Mouse (Mus musculus) mature B cell (primary cell): ENCODE results near the gene Hpn.

Source experiments
- in situ Hi-C: fragments of 300-500 bp; cut with MboI; formaldehyde crosslinking; loops from 2 replicates; pipeline ENCODE4 v1.14.3; 2019

The Hpn gene

DNA sequence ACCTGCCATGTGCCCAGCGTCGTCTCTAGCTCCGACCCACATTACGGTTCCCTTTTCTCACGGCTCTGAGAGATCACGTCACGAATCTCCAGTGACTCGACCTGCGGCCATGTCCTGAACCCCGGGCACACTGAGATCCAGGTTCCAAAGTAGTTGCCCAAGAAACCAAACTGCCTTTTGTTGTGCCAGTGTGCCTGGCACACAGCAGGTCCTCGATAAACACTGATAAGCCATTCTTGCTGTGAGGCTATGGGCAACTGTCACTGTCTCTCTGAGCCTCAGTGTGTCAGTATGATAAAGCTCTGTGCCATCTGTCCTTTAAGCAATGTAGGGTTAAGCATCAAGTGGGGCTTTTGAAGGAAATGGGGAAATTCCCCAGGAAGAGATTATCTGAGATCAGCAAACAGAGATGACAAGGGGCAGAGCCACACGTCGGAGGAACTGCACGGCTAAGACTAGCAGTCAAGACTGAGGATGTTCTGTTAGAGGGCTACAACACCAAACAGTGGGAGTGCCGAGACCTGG lies 4.2 kb downstream of the Hpn start:
- in situ Hi-C loops: no loop called here

DNA sequence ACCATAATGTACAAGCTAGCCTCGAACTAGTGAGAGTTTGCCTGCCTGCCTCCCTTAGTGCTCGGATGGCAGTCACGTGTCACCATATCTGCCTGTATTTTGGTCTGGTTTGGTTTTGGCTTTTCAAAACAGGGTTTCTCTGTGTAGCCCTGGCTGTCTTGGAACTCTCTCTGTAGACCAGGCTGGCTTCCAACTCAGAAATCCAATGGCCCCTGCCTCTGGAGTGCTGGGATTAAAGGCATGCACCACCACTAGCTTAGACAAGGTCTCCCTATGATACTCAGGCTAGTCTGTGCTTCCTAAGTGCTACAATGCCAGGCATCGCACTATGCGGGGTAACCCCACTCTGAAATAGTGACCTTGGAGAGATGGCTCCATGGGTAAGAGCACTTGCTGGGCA lies 5.3 kb downstream of the Hpn start:
- in situ Hi-C loops: no loop called here

DNA sequence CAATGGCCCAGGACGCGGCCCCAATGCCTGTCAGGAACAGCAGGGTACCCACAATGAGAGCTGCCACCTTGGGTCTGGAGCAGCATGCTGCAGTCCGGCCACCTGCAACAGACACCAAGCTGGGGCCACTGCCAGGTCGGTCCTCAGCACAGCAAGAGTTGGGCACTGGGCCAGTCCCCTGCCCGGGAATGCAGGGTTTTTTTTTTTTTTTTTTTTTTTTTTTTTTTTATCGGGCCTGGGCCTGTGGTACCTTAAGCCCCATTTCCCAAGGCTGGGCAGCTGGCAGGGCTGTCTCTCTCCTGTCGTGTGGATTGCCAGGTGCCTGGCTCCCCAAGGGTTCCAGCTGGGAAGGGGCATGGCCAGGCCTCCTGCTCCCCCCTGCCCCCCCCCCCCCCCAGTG lies 6.0 kb downstream of the Hpn start:
- in situ Hi-C loops: no loop called here

DNA sequence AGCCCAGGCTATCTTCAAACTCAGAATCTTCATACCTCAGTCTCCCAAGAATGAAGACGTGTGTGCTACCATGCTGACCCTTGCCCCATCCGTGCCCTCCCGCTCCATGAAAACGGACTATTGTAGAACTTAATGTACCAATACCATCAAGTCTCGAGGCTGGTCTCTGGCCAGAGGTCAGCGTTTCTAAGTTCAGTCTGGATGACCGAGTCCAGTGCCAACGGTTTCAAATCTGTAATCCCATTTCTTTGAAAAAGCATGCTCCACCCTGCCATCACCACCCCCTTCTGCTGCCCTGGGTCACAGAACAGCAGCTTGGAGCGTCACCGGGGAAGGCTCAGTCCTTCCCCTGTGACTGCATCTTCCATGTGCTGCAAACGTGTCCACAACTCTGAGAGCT lies 7.3 kb downstream of the Hpn start:
- in situ Hi-C loops: no loop called here

GRCm38 (mm10) chr7:31106166-31106565 lies 8.9 kb downstream of the Hpn start:
- in situ Hi-C loops: no loop called here

GRCm38 (mm10) chr7:31105061-31105768 lies 9.9 kb downstream of the Hpn start:
- in situ Hi-C loops: no loop called here

GRCm38 (mm10) chr7:31100786-31101185 lies 14.3 kb downstream of the Hpn start:
- in situ Hi-C loops: no loop called here

DNA sequence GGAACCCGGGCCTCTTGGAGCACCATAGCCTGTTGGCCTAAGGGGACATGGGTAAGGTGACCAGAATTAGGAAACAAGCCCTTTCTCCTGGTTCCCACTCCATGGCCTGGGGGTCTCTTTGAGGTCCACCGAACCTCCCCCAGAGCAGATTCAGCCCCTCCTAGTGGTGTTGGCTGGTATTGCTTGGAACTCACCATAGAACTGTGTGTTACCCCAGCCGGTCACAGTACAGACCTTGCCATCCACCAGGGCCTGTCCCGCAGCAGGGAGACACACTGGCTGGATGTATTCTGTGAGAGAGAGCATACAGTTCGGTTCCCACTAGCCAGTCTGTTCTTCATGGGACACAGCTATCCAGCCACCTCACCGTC lies 15.5 kb downstream of the Hpn start:
- in situ Hi-C loops: loop anchor here (5.0 kb wide), 1 partner anchor 42 kb away; the partner anchor contains the start of genes Fxyd1 and Lgi4

DNA sequence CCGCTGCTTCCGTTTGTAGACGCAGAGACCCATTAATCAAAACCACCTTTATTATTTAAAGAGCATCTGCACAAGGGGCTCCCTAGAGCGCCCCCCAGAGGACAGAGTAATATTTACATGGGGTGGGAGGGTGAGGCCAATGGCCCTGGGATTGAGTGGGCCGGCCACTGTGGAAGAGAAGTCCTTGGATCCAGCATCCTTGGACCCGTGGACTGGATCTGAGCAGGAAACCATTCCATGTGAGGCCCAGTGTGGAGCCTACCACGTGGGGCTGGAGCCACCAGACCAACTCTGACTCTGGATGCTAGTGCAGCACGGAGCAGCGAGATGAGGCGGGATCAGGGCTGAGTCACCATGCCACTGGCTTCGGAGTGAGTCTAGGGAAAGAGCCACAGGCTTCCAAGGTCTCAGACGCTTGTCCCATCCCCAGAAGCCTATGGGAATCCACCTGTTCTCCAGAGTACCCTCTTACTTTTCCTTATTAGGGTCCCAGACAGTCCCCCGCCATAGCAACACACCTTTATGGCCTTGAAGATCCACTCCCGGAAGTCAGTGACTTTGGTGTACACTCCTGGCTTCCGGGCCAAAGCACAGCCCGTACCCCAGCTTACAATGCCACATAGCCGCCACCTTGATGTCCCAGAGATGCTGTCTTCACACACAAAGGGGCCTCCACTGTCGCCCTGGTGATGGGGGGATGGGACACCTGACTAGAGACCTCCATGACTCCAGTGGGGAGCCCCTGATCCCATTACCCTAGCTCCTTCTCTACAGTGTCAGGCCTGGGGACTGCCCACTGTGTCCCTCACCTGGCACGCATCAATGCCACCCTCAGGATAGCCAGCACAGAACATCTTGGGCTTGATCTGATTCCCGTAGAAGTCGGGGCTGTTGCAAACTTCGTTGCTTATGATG lies 16.1 kb downstream of the Hpn start:
- in situ Hi-C loops: loop anchor here (5.0 kb wide), 1 partner anchor 42 kb away; the partner anchor contains the start of genes Fxyd1 and Lgi4

DNA sequence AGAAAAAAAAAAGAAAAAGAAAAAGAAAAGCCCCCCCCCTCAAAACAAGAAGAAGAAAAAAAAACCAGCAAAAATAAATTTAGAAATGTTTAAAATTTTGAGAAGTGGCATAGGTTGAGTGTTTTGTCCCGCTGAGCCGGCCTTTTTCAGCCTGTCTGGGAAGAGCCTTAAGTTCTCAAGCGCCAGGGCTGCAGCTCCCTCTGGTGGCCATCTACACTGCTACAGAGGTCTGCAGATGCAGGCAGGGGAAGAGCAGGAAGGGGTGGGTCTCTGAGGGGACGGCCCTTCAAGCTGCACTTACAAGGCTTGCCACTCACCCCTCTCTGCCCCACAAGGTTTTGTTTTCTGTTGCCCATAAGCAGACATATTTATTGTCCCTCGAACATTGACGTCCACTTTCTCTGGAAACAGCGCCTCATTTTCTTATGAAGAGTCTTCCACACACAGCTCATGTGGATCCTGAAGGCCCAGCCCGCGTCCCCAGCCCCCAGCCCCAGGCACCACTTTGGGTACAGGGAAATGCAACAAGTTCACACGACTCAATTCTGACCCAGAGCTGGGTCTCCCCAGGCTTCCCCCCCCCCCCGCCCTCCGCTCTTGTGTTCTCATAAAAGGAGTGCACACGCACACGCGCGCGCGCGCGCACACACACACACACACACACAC lies 17.4 kb downstream of the Hpn start:
- in situ Hi-C loops: loop anchor here (5.0 kb wide), 1 partner anchor 40 kb away; the partner anchor contains the start of genes Fxyd1 and Lgi4

DNA sequence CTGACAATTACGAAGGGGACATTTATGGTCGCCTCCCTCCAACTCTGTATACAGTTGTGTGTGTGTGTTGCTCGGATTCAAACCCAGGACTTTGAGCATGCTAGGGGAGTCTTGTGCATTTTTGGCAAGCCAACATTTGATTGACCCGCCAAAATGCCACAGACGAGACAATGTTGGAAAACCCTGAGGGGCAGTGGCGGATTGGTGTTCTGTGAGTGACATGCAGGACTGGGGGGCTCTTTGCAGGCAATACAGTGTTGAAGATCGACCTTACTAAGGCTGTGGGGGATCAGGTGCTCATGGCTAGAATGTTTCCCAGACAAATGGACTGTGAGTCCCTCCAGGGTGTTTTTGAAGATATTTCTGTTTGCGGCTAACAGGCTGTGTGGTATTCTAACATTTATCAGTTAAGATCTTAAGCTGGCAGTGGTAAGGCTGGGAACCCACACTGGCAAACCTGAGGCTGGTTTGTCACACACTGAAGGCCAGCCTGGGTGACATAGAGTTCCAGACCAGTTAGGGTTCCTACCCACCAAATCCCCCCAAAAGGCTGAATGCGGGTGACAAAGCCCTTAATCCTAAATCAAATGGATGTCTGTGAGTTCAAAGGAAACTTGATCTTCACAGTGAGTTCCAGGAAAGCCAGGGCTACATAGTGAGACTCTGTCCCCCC lies 18.1 kb downstream of the Hpn start:
- in situ Hi-C loops: loop anchor here (5.0 kb wide), 1 partner anchor 40 kb away; the partner anchor contains the start of genes Fxyd1 and Lgi4

- in situ Hi-C loops: loop anchor here (5.0 kb wide), 1 partner anchor 38 kb away; the partner anchor contains the start of genes Fxyd1 and Lgi4
Observed at GRCm38 (mm10) chr7:31094774-31095501, 20.2 kb downstream of the Hpn start.

DNA sequence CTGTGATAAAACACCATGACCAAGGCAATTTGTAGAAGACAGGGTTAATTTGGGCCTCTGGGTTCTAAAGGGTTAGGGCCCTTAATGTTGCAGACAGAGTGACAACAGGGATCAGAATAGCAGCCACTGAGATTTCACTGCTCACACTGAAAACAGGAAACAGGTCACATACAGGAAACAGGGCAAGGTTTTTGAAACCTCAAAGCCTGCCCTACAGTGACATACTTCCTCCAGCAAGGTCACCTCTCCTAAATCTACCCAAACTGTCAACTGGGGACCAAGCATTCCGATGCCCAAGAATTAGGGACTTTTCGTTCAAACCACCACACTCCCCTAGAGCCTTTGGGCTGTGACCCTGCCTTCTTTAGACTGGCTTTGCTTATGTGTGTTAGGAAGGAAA lies 25.4 kb downstream of the Hpn start:
- in situ Hi-C loops: no loop called here

DNA sequence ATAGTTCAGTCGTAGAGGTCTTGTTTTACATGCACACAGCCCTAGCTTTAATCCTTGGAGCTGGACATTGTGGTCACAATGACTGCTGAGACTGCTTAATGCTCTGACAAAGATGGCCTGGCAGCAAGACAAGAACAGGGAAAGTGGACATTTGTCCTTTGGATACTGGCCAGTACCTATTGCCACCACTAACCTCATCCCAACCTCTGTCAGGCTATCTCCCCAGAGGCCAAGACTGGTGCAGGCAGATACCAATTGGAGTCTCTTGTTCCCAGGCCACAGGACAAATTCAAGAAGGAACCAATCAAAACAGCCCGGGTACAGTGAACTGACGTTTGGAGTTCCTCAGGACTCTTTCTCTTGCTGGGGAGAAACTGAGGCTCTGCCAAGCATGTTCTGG lies 26.9 kb downstream of the Hpn start:
- in situ Hi-C loops: no loop called here

DNA sequence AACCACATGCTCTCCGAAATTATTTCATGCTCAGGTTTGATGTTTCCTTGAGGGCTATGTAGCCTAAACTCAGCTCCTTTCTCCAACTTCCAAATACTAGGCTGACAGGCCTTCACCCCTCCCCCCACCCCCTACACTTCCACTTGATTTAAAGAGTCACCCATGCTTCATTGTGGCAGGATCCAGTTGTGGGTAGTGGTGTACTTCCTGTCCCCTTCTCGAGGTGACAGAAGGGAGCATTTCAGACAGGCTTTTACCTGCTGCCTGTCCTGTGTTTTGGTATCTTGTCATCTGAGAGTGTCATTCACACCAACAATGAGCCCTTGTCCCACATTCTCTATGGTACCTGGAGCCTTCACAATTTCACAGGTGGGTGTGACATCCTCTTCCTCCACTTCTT lies 27.8 kb downstream of the Hpn start:
- in situ Hi-C loops: no loop called here

GRCm38 (mm10) chr7:31086175-31086755 lies 28.8 kb downstream of the Hpn start:
- in situ Hi-C loops: no loop called here

DNA sequence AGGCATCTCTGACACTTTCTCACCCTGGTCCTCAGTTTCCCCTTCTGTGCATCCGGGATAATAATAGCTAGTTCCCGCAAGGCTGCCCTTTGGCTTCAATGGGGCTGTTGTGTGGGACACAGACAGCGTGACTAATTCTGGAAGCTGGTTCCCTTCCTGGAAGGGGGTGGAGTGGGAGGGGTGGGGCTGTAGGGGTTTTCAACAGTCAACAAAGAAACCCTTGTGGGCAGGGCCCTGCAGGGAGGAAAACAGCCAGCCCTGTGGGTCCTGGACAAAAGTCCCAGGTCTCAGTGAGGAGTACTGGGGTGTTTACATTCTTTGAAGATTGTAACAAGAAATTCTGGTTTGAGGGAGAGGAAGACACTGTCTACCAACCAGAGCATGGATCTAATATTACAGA lies 29.9 kb downstream of the Hpn start:
- in situ Hi-C loops: no loop called here

- in situ Hi-C loops: no loop called here
Observed at GRCm38 (mm10) chr7:31084140-31084539, 30.9 kb downstream of the Hpn start.

GRCm38 (mm10) chr7:31082831-31083588 lies 32.1 kb downstream of the Hpn start:
- in situ Hi-C loops: no loop called here

GRCm38 (mm10) chr7:31082106-31082505 lies 33.0 kb downstream of the Hpn start:
- in situ Hi-C loops: no loop called here
